Mouse (Mus musculus): Measurements from ENCODE around the gene Mllt3.

GRCm38 (mm10) chr4:87794216-87794615 is 238.9 kb downstream of the Mllt3 start:
- no peak for TF ChIP-seq POLR2A (IDR thresholded peaks at IDR 0.05; ENCODE audit: control insufficient read depth in 1 of 2, insufficient read depth in 1 of 2, low read depth in 1 of 2, low read length in 2 of 2, poor library complexity in 1 of 2)
- TF ChIP-seq CTCF (IDR thresholded peaks at IDR 0.05 in 2 of 3, conservative IDR thresholded peaks at IDR 0.05 in 1 of 3; ENCODE audit: control insufficient read depth in 1 of 3, insufficient read depth in 1 of 3, low read depth in 2 of 3, low read length in 3 of 3, poor library complexity in 1 of 3, severe bottlenecking in 1 of 3) = no peak
- TF ChIP-seq MAZ (IDR thresholded peaks at IDR 0.05; ENCODE audit: low read depth, low read length) = no peak
- TF ChIP-seq MXI1 (IDR thresholded peaks at IDR 0.05; ENCODE audit: low read depth, low read length) = no peak

Measured in MEL (cell line).